Mouse (Mus musculus) C2C12 (cell line): ENCODE data around the gene Casc1.

Experiments
- CTCF ChIP-seq: IDR thresholded peaks from one replicate; pipeline ENCODE4 v1.5.1; 2011; ENCODE audit not compliant: control insufficient read depth, insufficient read depth, insufficient read length
- MAX ChIP-seq: IDR thresholded peaks from one replicate; pipeline ENCODE4 v1.6.1; 2011; ENCODE audit warnings: mild to moderate bottlenecking, control low read depth
- MYOD1 ChIP-seq: IDR thresholded peaks from one replicate; pipeline ENCODE4 v1.6.1; 2011; ENCODE audit warnings: low read depth; ENCODE audit not compliant: control insufficient read depth, insufficient read length
- MYOG ChIP-seq: IDR thresholded peaks from one replicate; pipeline ENCODE4 v1.6.1; 2011; ENCODE audit not compliant: control insufficient read depth, insufficient read length; ENCODE audit errors: extremely low read depth

- TF ChIP-seq CTCF (no peak), MYOG (no peak), MYOD1 (no peak), MAX (no peak)
Measured at GRCm38 (mm10) chr6:145242521-145242920, 31.7 kb upstream of the Casc1 start.
